Mouse (Mus musculus): Measurements from ENCODE around the gene Wdsub1.
"Not testable (repeated sequence)": the region's sequence is repeated elsewhere in the genome, so short reads cannot be mapped to it uniquely, and the experiment has no call there.

Gene Wdsub1

GRCm38 (mm10) chr2:59881831-59882741, at the start of gene Wdsub1:
TSS of gene Wdsub1 (minus strand) at chr2:59882591.
- in situ Hi-C loops (cut with MboI, MseI), result no loop called here

- in situ Hi-C loops (cut with MboI, MseI), result no loop called here
Observed at GRCm38 (mm10) chr2:59913610-59914009, 31.2 kb upstream of the Wdsub1 start.

DNA sequence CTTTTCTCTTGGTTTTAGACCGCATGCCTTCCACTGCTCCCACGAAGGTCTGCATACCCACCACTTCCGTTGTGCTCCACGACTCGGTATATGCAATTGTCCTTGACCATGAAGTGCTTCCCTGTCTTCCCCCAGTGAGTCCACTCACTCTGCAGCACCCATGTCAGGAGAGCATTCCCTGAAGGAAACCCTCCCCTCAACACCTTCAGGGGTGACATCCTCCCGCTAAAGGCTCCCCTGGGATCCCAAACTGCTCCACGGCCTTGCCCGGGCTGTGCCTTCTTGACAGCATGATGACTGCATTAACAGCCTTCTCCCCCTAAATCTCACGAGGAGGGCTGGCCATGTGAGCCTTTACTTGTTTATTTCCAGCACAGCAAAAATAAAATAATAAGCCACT, 25.7 kb upstream of the Wdsub1 start:
- in situ Hi-C loops (cut with MboI, MseI), result no loop called here

- in situ Hi-C loops (cut with MboI, MseI), result no loop called here
Observed at GRCm38 (mm10) chr2:59904007-59904406, 21.6 kb upstream of the Wdsub1 start.

- in situ Hi-C loops (cut with MboI, MseI), result no loop called here
Observed at GRCm38 (mm10) chr2:59898666-59899065, 16.3 kb upstream of the Wdsub1 start.

GRCm38 (mm10) chr2:59898105-59898504, 15.7 kb upstream of the Wdsub1 start:
- in situ Hi-C loops (cut with MboI, MseI), result no loop called here

DNA sequence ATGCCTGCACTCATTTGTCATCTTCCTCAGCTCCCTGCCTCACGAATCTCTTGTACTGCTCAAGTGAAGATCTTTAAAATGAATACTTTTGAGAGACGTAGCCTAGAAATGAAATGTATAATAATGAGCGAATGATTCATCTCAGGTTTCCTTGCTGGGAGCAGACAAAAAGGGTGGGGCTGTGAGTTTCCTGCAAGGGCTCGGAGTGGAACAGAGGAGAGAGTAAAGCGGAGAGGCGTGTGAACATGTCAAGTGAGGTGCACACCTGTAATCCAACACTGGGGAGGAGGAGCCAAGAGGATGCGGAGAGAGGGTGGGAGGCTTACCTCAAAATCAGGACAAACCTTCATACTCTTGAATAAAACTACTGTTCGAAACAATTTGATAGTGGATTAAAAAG, 14.4 kb upstream of the Wdsub1 start:
- in situ Hi-C loops (cut with MboI, MseI), result no loop called here

DNA sequence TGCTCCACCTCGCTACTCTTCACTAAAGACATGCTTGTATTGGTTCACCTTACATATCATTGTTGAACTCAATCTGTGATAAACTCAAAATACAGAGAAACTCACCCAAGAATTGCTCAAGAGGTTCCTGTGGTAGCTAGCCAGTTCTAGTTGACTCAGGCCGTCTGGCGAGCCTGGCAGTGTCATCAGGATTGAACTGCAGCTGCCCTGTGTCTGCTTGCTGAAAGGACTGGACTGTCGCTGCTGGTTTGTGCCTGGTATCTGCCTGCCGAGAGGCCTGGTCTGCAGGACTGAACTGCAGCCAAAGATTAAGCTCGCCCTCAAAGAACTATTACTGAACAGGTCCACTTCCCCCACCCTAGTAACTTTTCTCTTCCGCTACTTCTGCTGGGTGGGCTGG, 14.0 kb upstream of the Wdsub1 start:
- in situ Hi-C loops (cut with MboI, MseI), result no loop called here

DNA sequence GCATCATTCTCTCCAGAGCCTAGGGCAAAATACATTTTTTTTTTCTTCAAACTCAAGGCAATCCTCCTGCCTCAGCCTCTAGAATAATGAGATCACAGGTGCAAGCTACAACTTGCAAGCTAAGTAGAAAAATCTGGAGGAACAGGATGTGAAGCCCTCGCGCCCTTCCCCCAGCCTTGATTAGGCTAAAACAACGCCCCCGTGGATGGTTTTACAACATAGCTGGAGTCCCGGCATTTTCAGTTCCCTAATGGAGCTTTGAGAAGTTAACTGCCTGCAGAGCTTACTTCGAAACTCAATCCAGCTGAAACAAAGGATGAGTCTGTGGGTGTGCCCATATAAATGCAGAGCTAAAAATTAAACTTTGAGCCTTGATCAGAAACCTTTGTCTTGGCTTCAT, 7.3 kb upstream of the Wdsub1 start:
- in situ Hi-C loops (cut with MboI, MseI), result no loop called here

GRCm38 (mm10) chr2:59882742-59883281, 421 bp upstream of the Wdsub1 start:
- in situ Hi-C loops (cut with MboI, MseI), result no loop called here

GRCm38 (mm10) chr2:59881404-59881803, 987 bp downstream of the Wdsub1 start:
- in situ Hi-C loops (cut with MboI, MseI), result no loop called here

- in situ Hi-C loops (cut with MboI, MseI), result no loop called here
Observed at GRCm38 (mm10) chr2:59878221-59878620, 4.2 kb downstream of the Wdsub1 start.

DNA sequence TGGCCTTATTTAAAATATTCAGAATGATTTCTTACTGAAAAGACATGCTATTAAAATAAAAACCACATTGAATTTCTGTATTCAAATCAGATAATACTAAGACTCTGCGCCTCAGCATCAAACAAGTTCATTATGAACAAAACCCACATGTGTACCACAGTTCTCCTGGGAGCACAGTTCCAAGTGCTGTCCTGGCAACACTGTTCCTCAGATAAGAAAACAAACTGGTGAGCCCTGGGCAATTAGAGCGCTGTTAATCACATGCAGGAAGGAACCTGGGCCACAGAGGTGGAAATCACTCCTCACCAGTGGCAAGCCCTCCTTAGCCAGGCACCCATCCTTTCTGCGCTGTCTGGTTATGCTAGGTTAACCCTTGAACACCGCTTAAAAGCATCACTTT, 5.1 kb downstream of the Wdsub1 start:
- in situ Hi-C loops (cut with MboI, MseI), result no loop called here

DNA sequence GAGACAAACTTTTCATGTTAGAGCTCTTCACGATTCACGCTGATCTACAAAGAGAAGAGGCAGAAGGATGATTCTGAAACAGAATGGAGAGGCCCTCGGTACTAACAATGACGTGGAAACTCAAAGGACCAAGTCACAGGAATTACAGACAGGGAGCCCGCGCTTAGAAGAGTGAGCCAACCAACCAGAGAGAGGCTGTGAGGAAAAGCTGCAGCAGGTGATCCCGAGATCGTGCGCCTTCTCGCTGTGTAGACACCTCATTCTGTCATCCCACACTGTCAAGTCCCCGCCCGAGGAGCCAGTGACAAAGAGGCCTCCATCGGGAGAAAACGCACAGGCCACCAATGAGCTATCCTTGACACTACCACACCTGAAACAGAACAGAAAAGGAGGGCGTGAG, 5.9 kb downstream of the Wdsub1 start:
- in situ Hi-C loops (cut with MboI, MseI), result no loop called here

- in situ Hi-C loops (cut with MboI, MseI), result no loop called here
Observed at GRCm38 (mm10) chr2:59870526-59870925, 11.9 kb downstream of the Wdsub1 start.

DNA sequence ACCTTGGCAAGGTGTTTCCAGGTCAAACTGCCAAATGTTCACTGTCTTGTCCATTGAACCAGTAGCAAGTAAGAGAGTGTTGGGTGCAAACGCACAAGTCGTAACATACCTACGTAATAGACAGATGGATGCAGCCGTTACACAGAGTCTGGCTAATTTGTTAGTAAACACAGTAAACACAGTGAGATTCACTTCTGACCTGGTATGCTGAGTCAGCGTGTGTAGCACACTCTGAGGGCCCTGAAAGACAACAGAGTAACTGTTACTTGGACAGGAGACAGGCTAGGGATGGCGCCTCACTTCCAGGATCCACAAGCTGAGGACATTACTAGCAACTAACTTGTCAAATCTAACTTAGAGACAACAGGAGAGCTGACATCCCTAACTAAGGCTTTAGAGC, 19.8 kb downstream of the Wdsub1 start:
- in situ Hi-C loops (cut with MboI, MseI), result no loop called here

DNA sequence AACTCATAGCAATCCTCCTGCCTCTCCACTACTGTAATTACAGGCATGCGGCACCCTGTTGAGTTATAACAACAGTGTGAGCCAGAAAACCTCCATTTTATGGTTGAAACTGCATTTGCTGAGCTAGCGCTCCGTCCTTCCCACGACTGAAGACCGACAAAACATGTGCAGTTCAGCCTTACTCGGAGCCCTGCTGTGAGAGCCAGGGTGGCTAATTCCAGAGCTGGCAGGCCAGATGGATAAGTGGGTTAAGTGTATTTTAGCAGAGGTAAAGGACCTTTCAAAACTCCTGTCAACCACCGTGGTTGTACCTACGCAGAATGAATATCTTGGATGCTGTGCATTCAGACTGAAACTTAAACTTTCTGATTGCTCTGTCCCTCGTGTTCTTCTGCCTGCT, 28.0 kb downstream of the Wdsub1 start:
- in situ Hi-C loops (cut with MboI, MseI), result no loop called here

DNA sequence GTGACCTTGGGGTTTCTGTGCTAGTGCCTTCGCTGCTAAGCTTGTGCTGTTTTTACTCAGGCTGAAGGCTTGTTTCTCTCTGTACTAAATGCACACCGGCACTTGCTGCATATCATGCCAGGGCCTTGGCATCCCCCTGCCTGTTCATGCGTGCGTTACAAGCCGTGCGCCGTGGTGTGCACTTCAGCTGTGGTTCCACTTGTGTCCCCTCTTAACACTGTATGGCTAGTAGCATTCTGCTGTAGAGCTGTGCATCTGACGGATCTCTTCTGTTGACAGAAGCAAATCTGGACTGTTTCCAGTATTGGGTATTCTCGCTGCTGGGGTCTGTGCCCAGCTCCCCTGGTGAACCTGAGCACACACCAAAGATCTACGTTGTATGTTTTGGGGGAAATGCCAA, 28.8 kb downstream of the Wdsub1 start:
- in situ Hi-C loops (cut with MboI, MseI), result no loop called here

- in situ Hi-C loops (cut with MboI, MseI), result no loop called here
Observed at GRCm38 (mm10) chr2:59852916-59853315, 29.5 kb downstream of the Wdsub1 start.

DNA sequence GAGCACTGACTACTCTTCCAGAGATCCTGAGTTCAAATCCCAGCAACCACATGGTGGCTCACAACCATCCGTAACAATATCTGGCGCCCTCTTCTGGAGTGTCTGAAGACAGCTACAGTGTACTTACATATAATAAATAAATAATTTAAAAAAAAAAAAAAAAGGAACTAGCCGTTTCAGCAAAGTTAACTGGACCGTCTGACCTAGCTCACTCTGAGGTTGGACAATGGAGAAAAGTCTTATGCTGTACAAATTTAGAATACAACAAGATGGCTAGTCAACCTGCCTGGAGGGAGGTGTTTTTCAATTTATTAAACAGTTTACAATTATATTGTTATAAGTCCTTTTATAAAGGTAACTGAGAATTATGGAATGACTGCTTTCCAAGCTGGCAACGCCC, 30.5 kb downstream of the Wdsub1 start:
- in situ Hi-C loops (cut with MboI, MseI), result not testable (repeated sequence)

GRCm38 (mm10) chr2:59843848-59844247, 38.5 kb downstream of the Wdsub1 start:
- in situ Hi-C loops (cut with MboI, MseI), result no loop called here

GRCm38 (mm10) chr2:59843156-59843555, 39.2 kb downstream of the Wdsub1 start:
- in situ Hi-C loops (cut with MboI, MseI), result no loop called here

DNA sequence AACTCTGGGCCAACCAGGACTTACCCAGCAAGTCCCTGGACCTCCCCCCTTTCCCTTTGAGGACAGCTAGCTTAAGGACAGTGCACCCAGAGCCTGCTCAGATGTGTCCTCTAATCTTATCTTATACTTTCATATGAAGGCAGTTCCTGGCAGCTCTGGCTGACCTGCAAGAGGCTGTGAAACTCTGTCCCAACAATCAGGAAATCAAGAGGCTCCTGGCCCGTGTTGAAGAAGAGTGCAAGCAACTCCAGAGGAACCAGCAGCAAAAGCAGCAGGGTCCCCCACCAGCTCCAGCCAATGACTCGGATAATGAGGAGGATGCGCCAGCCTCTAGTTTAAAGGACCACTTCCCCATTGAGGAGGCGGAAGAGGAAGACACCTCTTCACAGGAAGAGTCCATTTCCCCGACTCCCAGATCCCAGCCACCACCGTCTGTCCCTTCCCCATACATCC, 39.8 kb downstream of the Wdsub1 start:
- in situ Hi-C loops (cut with MboI, MseI), result no loop called here

Measured in T-helper 17 cell (primary cell).